Mouse (Mus musculus) kidney, postnatal 10 days (tissue): ENCODE results near the gene Slit1.

Experiments used
- DNase-seq: peaks from one replicate; pipeline ENCODE4 v3.0.0; 2021; ENCODE audit warnings: mixed read lengths

Gene Slit1

GRCm38 (mm10) chr19:41649394-41649793 lies 94.1 kb downstream of the Slit1 start:
- no peak for DNase-seq

GRCm38 (mm10) chr19:41646947-41647631 lies 96.4 kb downstream of the Slit1 start:
- DNase-seq = peak; percentile 84

DNA sequence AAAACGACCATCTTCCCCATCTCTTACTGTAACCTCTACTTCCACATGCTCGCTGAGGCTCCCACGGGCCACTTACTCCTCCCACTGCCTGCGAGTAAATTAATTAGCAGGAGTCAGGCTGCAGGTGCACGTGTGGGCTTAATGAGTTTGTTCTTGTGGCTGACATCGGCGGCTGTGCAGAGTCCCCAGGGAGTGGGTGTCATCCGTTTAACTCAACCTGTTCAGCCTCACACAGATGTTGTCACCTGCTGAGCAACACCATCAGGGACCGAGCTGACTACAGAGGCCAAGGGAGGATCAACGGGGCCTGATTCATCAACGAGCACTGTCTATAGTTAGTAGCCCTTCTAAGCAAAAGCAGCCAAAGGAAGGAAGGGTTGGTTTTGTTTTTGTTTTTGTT lies 100.5 kb downstream of the Slit1 start:
- no peak for DNase-seq

DNA sequence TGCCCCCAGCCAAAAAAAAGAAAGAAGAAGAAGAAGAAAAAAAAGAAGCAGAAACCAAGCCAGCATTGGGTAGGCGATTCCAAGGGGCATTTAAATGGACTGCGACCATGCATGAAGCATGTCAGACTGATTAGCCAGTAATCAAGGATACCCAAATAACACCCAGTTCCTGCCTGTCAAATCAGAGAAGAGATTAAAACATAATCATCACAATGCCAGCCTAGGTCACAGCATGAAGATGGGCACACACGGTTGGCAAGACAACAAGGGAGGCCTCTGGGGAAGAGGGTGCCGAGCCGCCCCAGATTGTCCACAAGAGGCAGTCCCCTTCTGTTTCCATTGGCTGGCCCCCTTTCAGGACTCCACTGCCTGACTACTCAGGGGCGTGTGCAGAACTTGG lies 108.5 kb downstream of the Slit1 start:
- DNase-seq = no peak

DNA sequence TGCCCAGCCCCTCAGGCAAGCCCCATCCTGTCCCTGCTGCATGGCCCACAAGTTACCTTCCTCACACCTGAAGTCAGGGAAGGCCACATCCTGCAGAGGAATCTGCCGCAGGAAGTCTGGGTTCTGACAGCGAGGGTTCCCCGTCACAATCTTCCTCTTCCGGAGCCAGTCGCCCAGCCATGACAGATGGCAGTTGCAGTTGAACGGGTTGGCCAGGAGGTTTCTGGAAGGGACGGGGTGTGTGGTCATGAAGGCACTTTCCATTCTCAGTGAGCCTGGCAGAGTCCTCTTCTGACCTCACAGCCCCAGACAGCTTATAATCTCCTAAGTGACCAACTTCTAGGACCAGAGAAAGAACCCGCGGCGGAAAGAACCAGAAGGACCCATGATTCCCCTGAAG lies 109.4 kb downstream of the Slit1 start:
- DNase-seq = no peak

GRCm38 (mm10) chr19:41629532-41629931 lies 113.9 kb downstream of the Slit1 start:
- DNase-seq = peak; percentile 65

DNA sequence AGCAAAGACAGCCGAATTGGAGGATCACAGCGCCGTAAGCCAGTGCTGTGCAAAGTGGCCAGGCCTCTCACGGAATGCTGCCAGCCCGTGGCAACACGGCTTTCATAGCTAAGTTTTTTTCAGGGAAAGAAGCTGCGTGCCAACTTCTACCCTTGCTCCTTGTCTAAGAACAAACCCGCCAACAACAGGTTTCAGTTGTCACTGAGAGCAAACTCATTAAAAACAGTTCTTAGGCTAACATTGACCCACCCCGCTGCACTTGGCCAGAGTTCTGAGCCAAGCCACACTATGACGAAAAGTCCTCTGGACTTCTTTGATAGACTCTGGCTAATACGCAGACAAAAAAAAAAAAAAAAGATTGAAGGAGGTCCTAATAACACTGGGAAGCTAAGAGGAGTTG lies 114.5 kb downstream of the Slit1 start:
- no peak for DNase-seq

GRCm38 (mm10) chr19:41620366-41621092 lies 122.9 kb downstream of the Slit1 start:
- no peak for DNase-seq

DNA sequence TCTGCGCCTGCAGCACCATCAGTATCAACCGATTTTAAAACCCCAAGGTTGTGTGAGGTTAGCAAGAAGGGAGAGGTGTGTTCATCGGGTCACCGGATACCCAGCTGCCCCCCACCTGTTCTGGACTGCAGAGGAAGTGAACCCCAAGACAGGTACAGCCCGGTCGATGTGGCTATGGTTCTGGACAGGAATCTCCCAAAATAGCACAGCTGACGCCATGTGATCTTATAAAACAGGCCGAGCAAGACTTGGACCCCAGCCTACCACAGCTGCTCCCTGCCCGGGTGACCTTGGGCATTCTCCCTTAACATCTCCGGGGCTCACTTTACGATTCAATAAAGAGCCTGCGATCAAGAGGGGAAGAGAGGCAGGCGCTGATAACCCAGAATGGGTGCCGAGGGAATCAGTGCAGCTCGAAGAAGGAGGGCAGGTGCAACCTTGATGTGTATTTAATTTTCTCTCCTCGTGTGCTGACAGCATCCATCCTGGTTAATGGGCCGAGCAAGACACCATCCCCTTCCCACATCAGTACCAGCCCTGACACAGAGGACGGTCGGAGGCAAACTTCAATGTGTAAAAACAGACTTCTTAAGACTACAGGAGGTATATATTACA lies 124.6 kb downstream of the Slit1 start:
- DNase-seq = no peak

- DNase-seq = no peak
Observed at GRCm38 (mm10) chr19:41618153-41618657, 125.3 kb downstream of the Slit1 start.

DNA sequence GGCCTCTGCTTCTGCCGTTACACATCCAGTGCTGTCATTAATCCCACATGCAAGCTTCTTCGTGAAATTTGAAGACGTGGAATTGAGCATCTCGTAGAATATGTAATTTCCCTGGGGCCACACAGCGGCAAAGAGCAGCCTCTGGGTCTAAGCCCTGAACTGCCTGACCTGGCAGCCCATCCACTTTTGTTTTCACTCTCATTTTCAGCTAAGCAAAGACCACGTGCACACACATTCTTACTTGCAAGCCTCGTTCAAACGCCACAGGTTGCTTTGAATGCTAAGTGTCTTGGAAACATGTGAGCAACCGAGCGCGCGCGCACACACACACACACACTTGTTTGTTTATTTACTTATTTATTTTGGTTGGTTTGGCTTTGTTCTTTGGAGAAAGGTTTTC lies 126.4 kb downstream of the Slit1 start:
- DNase-seq = no peak

DNA sequence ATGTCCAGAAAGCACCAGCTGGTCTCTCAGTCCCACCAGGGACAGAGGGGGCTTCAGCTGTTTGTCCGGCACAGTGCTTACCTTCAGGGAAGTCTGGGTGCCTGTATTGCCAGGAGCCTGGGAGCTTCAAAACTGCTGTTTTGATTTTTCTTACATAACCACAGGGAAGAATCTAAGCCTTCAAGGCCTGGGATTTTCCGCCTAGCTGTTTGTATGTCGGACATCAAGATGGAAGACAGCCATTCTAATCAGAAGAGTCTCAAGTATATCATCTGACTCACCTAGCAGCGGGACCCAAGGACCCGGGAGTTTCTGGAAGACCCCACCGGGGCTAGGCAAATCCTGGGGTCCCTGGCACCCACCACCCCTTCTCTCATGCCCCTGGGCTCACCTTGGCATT lies 127.2 kb downstream of the Slit1 start:
- no peak for DNase-seq

GRCm38 (mm10) chr19:41615606-41616224 lies 127.8 kb downstream of the Slit1 start:
- DNase-seq = no peak

DNA sequence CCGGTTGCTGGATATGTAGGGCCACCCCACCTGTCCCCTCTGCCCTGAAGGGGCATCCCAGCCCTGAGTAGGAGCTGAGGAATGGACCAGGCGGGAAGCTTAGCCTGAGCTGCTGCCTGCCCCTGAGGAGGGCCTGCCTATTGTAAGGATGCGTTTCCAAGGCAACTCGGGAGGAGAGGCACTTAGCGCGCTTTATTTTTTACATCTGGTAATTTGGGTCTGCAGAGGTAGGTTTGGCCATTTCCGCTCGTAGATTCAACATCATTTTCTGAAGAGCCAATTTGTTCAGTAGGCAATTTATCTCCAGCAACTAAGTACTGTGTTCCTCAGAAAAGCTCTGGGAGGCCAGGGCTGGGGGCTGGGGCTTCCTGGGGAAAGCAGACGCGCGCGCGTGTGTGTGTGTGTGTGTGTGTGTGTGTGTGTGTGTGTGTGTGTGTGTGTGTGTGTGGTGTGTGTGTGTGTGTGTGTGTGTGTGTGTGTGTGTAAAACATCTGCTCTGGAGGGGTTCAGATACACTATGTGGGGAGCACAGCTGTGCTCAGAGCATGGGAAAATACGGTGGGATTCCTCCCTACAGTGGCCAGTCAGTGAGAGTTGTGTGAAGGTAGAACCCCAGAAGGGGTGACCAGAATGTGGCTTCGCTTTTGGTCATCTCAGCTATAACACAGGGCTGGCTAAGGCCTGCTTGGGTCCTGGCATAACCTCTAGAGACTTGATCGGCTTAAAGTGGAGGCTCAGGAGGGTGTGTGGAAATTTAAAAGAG lies 130.0 kb downstream of the Slit1 start:
- DNase-seq = no peak

DNA sequence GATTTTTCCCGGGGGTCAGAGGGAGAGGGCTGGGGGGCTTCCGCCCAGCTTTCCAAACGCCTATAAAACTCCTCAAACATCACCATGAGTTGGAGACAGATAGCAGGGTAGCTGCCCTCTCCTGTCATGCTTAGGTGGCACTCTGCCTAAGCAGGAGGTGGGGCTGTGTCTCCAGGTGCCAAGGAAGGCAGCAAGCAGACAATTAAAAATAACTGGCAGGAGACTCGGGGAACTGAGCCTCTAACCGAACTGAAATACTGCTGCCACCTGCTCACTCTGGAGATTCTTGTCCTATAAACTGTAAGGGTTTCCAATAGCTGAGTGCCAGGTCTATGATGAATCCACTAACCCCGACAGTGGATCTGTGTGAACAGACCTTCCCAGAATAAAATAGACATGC lies 131.8 kb downstream of the Slit1 start:
- no peak for DNase-seq

- no peak for DNase-seq
Observed at GRCm38 (mm10) chr19:41606208-41606987, 137.1 kb downstream of the Slit1 start.

GRCm38 (mm10) chr19:41600647-41601046 lies 142.8 kb downstream of the Slit1 start:
- no peak for DNase-seq

- peak; percentile 45 for DNase-seq
Observed at GRCm38 (mm10) chr19:41597170-41597894, 146.1 kb downstream of the Slit1 start.

DNA sequence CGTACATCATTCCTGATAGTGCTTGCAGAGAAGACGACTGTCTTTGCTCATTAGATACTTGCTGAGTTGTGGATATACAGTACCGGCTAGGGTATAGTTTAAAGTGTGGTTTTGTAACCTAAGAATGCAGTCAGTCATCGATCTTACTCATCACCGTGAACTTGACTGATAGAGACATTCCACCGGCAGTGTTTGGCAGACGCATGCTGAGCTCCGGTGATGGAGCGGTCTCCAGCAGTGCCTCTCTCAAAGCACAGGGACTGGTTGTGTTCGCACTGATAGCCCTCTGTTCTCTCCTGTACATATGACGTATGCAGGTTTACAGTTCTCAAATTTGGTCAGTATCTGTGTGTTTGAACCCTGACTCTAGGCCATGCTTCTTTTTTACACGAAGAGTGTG lies 151.7 kb downstream of the Slit1 start:
- no peak for DNase-seq

DNA sequence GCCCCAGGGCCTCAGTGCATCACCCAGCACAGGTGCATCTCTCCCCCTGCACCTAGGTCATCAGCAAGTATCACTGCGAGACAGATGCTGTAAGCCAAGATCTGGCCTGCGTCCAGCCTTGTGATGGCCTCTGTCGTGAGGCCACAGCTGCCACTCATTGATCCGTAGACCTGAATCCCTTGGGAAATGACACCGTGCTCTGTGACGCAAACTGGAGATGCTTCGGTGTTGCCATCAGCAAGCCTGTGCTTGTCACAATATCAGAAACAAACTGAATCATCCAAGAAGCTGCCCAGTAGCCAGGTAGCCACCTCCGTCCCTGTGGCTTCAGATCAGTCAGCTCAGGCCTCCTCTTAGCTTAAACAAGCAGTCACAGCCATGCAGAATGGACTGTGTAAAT lies 153.8 kb downstream of the Slit1 start:
- DNase-seq = no peak

- no peak for DNase-seq
Observed at GRCm38 (mm10) chr19:41589026-41589425, 154.4 kb downstream of the Slit1 start.
